Mouse (Mus musculus) v-Abl transformed pro-B cells (cell line): ENCODE results near the gene B3gnt6.
"Not testable (repeated sequence)": the region's sequence is repeated elsewhere in the genome, so short reads cannot be mapped to it uniquely, and the experiment has no call there.

Source experiments
- in situ Hi-C, 2 experiments: fragments of 400-800 bp; cut with MboI; formaldehyde crosslinking; loops; one replicate each; pipeline ENCODE4 v1.15.1; 2025; ENCODE audit not compliant: unreplicated experiment in 2 of 2

The B3gnt6 gene

GRCm38 (mm10) chr7:98199381-98199780, at the start of gene B3gnt6:
TSS of gene B3gnt6 (minus strand) at chr7:98199481.
- in situ Hi-C loops = loop anchor here (10.0 kb wide), 2 partner anchors 215 to 455 kb away; no protein-coding TSS in a partner anchor

- in situ Hi-C loops = no loop called here
Observed at GRCm38 (mm10) chr7:98236686-98237359, 37.5 kb upstream of the B3gnt6 start.

GRCm38 (mm10) chr7:98223796-98224195, 24.5 kb upstream of the B3gnt6 start:
- in situ Hi-C loops = no loop called here

GRCm38 (mm10) chr7:98216713-98217112, 17.4 kb upstream of the B3gnt6 start:
- in situ Hi-C loops = no loop called here

DNA sequence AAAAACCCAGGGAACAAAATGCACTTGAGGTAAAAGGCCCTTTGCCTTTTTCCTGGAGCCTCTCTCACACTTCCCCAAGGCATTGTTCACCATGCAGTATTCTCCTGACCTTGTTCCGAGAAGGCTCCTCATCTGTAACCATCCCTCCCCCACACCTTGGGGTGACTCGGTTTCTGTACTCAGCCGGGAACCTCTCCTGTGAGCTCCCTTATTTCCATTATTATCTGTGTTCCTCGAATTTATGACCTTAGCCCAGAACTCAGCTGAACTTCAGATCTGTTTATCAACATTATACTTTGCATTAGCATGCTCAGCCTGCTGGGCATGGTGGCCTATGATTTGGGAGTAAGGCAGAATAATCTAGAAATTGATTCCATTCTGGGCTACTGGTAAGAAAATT, 3.7 kb upstream of the B3gnt6 start:
- in situ Hi-C loops = no loop called here

DNA sequence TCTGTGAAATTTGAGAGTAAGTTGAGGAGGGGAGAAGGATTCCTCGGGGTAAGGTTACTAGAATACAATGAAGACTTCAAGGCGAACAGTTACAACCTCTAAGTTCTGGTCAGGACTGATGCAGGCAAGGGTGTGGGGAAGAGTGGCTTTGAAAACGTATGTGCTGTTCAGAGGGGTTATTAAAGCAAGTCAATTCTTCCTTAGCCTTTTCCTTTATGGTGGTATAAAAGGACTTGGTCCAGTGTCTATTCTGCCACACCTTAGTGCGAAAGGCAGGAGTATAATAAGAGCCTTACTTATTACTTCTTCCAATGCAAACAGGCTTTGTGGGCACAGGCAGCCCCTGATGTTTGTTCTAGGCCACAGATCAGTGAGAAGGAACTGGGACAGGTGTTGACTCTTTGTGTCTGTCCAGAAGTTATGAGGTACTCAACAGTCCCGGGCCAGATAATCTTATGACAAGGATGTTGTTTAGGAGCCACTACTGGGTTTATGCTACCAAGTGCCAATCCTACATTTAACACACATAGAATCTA, 2.3 kb upstream of the B3gnt6 start:
- in situ Hi-C loops = no loop called here

DNA sequence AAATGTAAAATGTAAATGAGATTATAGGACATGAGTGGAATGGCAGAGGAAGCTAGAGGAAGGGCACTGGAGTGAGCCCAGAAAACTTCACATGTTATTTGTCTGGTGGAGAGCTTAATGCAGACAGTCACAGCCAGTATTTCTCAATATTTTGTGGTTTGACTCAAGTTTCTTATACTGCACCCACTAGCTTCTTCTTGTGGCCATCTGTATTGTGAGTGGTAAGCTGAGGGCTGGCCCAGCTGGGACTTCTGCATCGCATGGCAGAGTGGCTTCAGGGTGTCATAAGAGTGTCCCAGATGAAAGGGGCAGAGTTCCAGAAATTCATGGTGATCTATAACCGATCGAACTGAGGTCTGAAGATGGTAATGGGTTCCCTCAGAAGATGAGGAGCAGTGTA, 1.1 kb upstream of the B3gnt6 start:
- in situ Hi-C loops = no loop called here

DNA sequence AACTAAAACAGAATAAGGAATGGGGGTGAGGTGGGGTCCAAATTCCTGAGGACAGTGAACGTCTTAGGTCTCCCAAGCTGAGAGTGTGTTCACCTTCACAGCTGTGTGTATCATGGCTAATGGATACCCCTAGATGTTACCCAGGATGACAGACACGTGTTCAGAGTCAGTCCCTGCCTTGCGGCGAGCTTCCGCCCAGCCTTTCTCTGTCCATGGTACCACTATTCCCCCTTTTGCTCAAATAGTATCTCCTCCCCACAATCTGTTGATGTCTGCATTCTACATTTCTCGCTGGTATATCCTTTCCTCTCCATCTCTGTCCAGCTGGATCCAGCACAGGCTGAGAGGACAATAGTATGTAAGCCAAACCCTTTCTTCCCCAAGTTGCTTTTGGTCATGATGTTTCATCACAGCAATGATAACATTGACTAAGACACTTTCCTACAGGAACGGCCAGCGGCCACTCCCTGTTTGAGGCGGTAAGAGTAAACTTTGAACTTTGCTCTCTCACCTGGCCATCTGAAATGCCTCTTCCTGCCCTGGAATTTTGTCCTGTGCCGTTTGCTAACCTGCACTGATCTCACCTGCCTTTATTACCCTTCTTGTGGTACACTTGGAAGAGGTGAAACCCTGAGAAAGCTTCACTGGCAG, 4.0 kb downstream of the B3gnt6 start:
- in situ Hi-C loops = loop anchor here (10.0 kb wide), 2 partner anchors 210 to 450 kb away; no protein-coding TSS in a partner anchor

GRCm38 (mm10) chr7:98194026-98194792, 5.1 kb downstream of the B3gnt6 start:
- in situ Hi-C loops = loop anchor here (5.0 to 10.0 kb wide), 4 partner anchors 42 to 449 kb away; no protein-coding TSS in a partner anchor

DNA sequence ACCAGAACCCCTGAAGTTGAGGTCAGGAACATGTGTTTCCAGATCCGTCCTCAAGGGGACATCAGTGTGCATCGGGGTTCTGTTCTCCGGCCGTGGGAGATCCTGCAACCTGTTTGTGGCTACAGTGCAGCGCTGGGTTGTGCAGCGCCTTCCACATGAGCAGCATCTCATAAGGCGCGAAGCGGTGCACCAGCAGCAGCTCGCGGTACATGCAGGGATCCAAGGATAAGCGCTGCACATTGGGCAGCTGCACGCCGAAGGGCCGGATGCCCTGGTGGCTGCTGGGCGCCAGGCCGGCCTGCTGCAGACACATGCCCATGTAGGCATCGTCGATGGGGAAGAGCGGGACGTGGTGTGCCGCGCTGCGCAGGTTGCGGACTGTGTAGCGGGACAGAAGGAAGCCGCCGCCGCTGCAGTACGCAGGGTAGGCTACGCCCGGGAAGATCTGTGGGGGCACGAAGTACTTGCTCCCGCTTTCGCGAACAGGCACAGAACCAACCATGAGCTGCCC, 5.7 kb downstream of the B3gnt6 start:
- in situ Hi-C loops = loop anchor here (5.0 to 10.0 kb wide), 4 partner anchors 41 to 449 kb away; no protein-coding TSS in a partner anchor

DNA sequence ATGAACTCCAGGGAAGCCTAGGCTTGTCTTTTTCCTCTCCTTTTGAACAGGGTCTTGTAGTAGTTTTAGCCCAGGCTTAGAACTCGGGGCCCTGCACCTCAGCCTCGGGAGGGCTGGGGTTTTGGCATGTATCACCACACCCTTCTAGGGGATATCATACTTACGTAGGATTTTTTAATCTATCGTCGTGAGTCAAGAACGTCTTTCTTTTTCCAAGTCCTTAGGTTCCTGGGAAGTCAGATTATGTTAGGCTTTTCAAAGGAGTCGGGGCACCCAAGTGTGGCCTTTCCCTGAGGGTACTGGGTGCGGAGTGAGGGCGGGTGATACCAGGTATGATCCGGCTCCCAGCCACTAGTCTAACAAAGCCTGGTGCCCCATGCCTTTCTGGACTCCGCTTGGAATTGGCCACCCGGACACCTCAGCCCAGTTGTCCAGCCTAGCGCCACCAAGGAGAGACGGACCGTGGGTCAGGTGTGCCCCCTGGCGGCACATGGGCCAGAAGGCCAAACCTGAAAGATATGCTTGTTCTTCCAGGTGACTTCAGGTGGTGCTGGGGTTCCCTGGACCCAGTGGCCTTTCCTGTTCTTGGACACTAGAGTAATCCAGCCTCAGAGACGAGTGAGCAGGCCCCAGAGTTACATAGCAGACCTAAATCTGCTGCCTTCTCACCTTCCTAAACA, 7.6 kb downstream of the B3gnt6 start:
- in situ Hi-C loops = loop anchor here (5.0 to 10.0 kb wide), 4 partner anchors 39 to 447 kb away; no protein-coding TSS in a partner anchor

DNA sequence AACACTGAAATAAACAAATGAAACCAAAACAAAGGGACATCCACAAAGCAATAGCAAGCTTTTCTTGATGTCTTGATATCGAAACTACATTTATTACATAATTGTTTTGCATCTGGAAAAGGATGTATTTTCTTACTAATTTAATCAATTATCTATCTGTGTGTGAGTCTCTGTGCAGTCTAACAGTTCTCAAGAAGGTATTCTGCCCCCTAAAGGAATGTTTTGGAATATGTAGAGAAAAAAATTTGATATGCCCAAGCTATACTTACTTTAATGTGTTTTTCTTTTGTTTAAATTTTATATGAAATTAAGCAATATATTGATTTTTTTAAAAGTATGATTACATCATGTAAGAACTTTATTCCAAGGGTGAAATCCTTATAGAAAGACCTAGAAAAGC, 8.7 kb downstream of the B3gnt6 start:
- in situ Hi-C loops = loop anchor here (5.0 to 10.0 kb wide), 4 partner anchors 38 to 446 kb away; no protein-coding TSS in a partner anchor

DNA sequence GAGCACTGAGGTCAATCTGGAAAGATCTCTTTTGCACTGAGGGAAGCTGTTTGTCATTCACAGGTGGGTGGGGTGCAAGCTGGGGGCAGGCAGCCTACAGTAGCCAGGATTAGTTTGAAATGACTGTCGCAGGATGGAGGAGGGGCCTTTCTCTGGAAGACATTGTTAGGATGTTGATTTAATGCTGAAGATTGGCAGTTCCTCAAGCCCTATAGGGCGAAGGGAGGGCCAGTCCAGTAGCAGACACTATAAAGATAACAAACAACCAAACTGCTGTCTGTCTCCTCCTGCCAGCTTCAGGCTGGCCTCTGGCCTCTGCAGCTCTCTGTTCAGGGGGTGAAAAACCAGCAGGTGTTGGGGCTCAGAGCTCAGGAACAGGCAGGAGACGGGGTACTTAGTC, 9.5 kb downstream of the B3gnt6 start:
- in situ Hi-C loops = loop anchor here (5.0 to 10.0 kb wide), 4 partner anchors 37 to 445 kb away; no protein-coding TSS in a partner anchor

DNA sequence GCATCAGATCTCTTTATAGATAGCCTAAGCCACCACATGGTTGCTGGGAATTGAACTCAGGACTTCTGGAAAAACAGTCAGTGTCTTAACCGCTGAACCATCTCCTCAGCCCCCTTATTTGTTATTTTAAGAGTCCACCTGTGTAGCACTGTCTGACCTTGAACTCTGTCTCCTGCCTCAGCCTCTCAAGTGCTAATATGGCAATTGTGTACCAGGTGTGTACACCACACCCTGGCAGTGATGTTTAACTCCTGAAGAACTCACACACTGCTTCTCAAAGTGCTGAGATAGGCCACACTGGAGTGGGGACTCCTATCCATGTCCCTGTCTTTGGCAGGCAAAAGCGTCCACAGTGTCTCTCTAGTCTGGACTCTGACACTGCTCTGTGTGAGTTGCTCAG, 10.6 kb downstream of the B3gnt6 start:
- in situ Hi-C loops = no loop called here

GRCm38 (mm10) chr7:98188238-98188637, 11.0 kb downstream of the B3gnt6 start:
- in situ Hi-C loops = no loop called here

- in situ Hi-C loops = not testable (repeated sequence)
Observed at GRCm38 (mm10) chr7:98187332-98187731, 11.9 kb downstream of the B3gnt6 start.

GRCm38 (mm10) chr7:98186637-98187036, 12.6 kb downstream of the B3gnt6 start:
- in situ Hi-C loops = no loop called here

- in situ Hi-C loops = no loop called here
Observed at GRCm38 (mm10) chr7:98185326-98185725, 14.0 kb downstream of the B3gnt6 start.

- in situ Hi-C loops = no loop called here
Observed at GRCm38 (mm10) chr7:98178560-98179231, 20.6 kb downstream of the B3gnt6 start.
